Mouse (Mus musculus): ENCODE results near the gene Rhbg. TPM values are rescaled to one million over a fixed set of nuclear protein-coding genes. Genes with fewer than 3 reads are reported as not detected.
"Not testable (repeated sequence)": the region's sequence is repeated elsewhere in the genome, so short reads cannot be mapped to it uniquely, and the experiment has no call there.

The Rhbg gene
- total RNA-seq, 2 experiments from 2014 or later = not detected

GRCm38 (mm10) chr3:88268991-88269390, 14.5 kb upstream of the Rhbg start:
- ATAC-seq (replicated peaks; ENCODE audit: low FRiP score, low TSS enrichment, poor library complexity, severe bottlenecking) = no peak

- ATAC-seq (replicated peaks; ENCODE audit: low FRiP score, low TSS enrichment, poor library complexity, severe bottlenecking) = not testable (repeated sequence)
Observed at GRCm38 (mm10) chr3:88268014-88268413, 13.5 kb upstream of the Rhbg start.

DNA sequence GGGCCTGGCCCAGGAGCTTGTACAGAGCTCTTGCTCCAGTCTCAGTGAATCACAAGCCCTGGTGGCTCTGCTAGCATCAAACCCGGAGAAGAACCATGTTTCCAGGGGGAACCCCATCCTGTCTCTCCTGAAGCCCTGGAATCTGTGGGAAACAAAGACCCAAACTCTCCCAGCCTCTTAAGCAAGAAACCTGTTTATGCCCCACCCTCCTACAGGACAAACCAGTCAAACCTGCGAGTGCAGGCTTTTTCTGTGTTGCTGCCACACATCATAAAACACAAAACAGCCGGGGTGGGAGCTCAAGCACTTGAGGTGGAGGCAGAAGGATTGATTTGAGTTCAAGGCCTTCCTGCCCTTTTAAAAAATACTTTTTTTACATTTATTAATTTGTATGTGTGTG, 7.8 kb upstream of the Rhbg start:
- ATAC-seq (replicated peaks; ENCODE audit: low FRiP score, low TSS enrichment, poor library complexity, severe bottlenecking) = no peak

DNA sequence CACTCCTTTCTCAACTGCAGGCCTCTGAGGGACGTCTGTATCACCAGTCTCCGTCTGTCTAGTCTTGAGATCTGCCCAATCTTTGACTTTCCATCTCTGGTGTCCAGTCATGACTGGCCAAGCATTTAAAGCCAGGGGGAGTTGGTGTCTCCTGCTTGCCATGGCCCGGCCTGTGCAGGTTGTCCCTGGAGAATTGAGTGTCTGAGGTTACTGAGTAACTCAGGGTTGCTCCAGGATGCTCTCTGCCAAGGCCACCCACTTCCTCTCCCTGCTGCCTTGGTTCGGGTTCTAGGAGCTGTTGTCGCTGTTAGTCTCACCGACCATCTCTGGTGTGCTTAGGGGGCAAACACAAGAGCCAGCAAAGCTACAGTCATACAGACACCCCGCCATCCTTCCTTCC, 1.9 kb upstream of the Rhbg start:
- ATAC-seq (replicated peaks; ENCODE audit: low FRiP score, low TSS enrichment, poor library complexity, severe bottlenecking) = no peak

DNA sequence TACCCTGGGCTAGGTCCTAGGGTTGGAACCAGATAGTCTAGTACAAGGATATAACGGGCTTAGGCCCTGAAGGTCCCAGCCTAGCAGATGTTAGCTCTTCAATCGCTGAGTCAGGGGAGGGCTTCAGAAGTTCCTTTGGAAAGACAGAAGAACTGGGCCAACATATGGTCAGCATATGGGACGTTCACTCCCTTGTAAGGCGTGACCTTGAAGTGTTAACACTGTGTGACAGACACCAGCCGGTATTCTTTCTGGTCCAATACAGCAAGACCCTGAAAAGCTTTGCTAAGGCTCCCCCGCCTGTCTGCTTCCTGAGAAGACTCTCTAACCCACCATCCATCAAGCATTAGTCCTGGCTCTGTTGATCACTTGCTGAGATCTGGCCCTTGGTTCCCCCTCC, 1.4 kb upstream of the Rhbg start:
- no peak for ATAC-seq (replicated peaks; ENCODE audit: low FRiP score, low TSS enrichment, poor library complexity, severe bottlenecking)

DNA sequence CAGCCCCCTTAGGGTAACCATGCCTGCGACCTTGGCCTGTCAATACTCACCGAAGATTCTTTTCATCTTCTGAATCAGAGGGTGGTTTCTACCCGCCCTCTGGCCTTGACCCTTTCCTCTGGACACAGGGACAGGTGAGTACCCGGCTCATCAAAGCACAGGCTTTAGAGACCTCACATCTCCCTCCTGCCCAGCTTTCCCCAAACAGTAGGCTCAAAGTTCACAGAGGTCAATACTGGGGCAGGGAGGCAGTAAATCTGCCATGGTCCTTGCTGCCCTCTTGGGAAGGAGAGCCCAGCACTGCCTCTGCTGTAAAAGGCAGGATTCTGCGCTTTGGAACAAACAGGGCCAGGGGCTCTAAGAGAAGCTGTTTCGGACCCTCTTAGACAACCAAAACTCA, 1.8 kb downstream of the Rhbg start:
- no peak for ATAC-seq (replicated peaks; ENCODE audit: low FRiP score, low TSS enrichment, poor library complexity, severe bottlenecking)

DNA sequence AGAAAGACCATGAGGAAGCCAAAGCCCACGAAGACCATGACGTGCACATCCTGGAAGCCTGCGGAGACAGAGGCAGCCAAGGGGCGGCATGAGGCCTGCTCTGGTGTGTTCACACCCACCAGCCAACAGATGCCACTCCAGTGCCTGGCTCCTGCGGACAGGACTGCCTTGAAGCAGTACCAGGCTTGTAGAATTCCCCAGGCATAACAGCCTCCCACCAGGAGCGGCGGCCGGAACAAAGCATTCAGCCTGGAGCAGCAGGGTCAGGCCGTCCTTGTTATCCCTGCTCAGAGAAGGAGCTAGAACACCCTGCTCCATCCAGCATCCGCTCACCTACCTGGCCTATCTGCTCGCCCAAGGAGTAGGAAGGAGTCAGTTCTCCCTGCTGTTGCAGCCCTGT, 6.1 kb downstream of the Rhbg start:
- no peak for ATAC-seq (replicated peaks; ENCODE audit: low FRiP score, low TSS enrichment, poor library complexity, severe bottlenecking)

- no peak for ATAC-seq (replicated peaks; ENCODE audit: low FRiP score, low TSS enrichment, poor library complexity, severe bottlenecking)
Observed at GRCm38 (mm10) chr3:88247666-88248065, 6.8 kb downstream of the Rhbg start.

DNA sequence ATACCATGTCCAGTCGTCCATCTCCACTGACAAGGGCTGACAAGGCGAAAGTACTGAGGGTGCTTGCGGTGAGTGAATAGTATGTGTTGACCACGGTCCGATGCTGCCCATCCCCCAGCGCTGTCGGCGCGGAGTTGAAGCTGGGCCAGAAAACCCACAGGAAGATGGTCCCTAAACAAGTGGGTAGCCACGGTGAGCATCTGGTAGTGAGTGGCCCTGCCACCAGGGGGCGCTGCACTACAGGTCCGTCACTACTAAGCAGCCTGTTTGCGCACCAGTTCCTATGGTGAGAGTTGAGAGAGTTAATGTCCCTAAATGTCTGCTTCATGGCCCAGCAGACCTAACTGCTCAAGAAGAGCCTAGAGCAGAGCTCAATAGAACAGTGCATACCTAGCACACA, 8.7 kb downstream of the Rhbg start:
- ATAC-seq (replicated peaks; ENCODE audit: low FRiP score, low TSS enrichment, poor library complexity, severe bottlenecking) = peak; percentile 42; the same call in 1 of the 2 replicates

DNA sequence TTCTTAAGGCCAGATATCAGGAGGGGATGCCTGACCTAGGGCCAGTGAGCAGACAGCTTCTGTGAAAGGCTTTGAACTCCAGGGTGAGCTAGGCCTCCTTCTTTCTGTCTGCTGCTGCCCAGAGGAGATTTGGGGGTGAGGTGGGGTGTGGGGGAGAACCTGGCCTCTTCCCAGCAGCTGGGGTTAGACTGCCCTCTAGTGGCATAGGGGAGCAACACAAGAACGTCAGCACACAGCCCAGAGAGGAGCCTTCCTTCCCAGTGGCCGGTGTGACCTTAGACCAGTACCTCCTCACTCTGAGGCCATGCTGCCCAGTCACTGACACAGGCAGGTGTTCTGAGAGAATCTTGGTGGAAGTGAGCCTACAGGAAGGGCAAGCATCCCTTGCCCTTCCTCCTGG, 10.4 kb downstream of the Rhbg start:
- ATAC-seq (replicated peaks; ENCODE audit: low FRiP score, low TSS enrichment, poor library complexity, severe bottlenecking) = peak; percentile 29

DNA sequence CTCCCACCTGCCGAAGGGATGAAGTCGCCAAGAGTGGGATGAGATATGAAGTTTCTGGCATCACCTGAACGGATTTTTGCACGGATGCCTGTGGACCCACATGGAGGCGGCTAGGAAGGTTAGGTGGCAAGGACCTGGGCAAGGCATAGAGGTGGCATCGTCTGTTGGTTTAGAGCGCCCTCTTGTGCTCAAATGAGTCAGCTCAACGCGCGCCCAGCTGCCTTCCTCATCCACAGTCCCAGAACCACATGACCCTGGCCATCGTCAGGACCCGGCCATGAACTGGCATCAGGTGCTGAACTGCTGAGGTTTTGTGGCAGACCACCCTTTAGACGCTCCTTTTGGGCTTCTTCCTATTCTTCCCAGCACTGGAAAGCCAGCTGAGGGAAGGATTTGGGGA, 12.0 kb downstream of the Rhbg start:
- ATAC-seq (replicated peaks; ENCODE audit: low FRiP score, low TSS enrichment, poor library complexity, severe bottlenecking) = peak; percentile 58

DNA sequence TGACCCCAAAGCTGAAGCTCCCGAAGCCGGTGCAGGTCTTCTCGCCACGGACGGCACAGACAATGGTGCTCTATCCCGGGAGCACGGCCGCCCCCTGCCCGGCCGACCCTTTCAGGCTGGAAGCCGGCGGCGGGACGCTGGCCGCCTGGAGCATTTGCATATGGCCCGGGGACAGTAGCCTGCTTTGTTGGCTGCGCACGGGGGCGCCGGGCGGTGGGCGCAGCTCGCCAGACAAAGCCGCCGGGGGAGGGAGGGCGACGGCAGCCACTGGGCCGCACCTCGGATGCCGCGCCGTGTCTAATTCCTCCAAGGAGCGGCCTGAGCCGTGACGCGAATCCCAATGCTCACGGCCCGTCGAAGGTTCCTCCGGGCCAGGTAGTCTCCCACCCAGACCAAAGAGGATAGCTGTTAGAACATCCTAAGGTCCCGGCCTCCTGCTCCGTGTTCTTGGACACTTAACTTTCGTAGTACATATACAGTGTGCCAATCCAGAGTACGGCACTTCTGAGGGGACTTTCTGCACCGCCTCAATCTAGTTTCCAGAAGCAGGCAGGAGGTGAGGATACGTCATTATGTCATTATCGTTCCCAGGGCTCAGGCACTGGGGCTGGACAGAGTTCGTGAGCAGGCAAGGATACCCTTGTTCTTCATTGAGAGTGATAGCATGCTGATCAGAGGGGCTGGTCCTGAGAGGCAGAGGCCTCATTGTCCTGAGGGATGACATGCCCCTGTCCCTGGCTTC, 13.3 kb downstream of the Rhbg start:
- no peak for ATAC-seq (replicated peaks; ENCODE audit: low FRiP score, low TSS enrichment, poor library complexity, severe bottlenecking)

- no peak for ATAC-seq (replicated peaks; ENCODE audit: low FRiP score, low TSS enrichment, poor library complexity, severe bottlenecking)
Observed at GRCm38 (mm10) chr3:88239446-88239845, 15.1 kb downstream of the Rhbg start.

GRCm38 (mm10) chr3:88238866-88239391, 15.6 kb downstream of the Rhbg start:
- ATAC-seq (replicated peaks; ENCODE audit: low FRiP score, low TSS enrichment, poor library complexity, severe bottlenecking) = no peak

GRCm38 (mm10) chr3:88237556-88238194, 16.8 kb downstream of the Rhbg start:
- peak; percentile 79 for ATAC-seq (replicated peaks; ENCODE audit: low FRiP score, low TSS enrichment, poor library complexity, severe bottlenecking)

GRCm38 (mm10) chr3:88237161-88237555, 17.4 kb downstream of the Rhbg start:
- no peak for ATAC-seq (replicated peaks; ENCODE audit: low FRiP score, low TSS enrichment, poor library complexity, severe bottlenecking)

DNA sequence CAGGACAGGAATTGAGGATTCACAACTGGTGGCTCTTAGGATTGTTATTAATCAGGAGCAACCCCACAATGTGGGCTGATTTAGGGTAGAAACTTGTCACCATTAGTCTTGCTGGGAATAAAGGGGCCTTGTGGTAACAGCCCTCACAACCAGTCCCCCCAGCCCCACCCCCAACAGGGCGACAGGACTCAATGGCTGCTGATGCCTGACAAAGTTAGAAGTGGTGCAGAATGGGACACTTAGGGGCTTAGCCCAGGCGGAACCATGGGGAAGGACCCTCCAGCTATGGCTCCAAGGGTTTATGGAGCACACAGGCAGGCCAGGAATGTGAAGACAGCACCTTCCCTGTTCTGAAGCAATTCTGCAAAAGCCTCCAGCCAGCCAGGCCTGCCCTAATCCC, 18.9 kb downstream of the Rhbg start:
- ATAC-seq (replicated peaks; ENCODE audit: low FRiP score, low TSS enrichment, poor library complexity, severe bottlenecking) = no peak

- peak; percentile 59; the same call in 1 of the 2 replicates for ATAC-seq (replicated peaks; ENCODE audit: low FRiP score, low TSS enrichment, poor library complexity, severe bottlenecking)
Observed at GRCm38 (mm10) chr3:88235216-88235615, 19.3 kb downstream of the Rhbg start.

DNA sequence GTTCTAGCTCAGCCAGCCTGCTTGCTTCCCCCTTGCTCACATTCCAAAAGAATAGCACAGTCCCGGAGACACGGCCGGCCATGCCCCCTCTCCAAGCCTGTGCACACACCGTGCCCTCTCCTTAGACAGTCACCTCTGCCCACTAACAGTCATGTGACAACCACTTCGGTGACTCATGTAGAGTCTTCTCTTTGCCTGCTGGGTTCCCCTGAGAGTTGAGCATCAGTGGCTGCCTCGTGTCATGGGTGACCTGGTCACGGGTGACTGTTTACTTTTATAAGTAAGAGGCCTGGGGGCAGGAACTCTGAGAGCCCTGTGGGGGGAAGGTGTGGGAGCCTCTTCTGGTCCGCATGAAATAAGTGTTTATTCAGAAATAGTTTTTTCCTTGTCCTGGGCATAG, 20.5 kb downstream of the Rhbg start:
- ATAC-seq (replicated peaks; ENCODE audit: low FRiP score, low TSS enrichment, poor library complexity, severe bottlenecking) = no peak

GRCm38 (mm10) chr3:88232851-88233649, 21.5 kb downstream of the Rhbg start:
- no peak for ATAC-seq (replicated peaks; ENCODE audit: low FRiP score, low TSS enrichment, poor library complexity, severe bottlenecking)

All from megakaryocyte-erythroid progenitor cell, adult 5-6 weeks (primary cell).